Mouse (Mus musculus) testis, adult 2 months (tissue): Measurements from ENCODE around the gene Pde8b.

ENCODE experiments used
- CTCF ChIP-seq: fragments of 200-500 bp; IDR thresholded peaks from 2 replicates; pipeline ENCODE4 v1.5.1; 2012; ENCODE audit warnings: low read depth, mild to moderate bottlenecking, inconsistent platforms, low read length, moderate library complexity; ENCODE audit not compliant: control insufficient read depth, insufficient read depth, insufficient replicate concordance
- POLR2A ChIP-seq: fragments of 200-500 bp; IDR thresholded peaks from 2 replicates; pipeline ENCODE4 v1.6.1; 2012; ENCODE audit warnings: low read depth, mild to moderate bottlenecking, inconsistent platforms, low read length, moderate library complexity; ENCODE audit not compliant: control insufficient read depth

- TF ChIP-seq POLR2A (no peak), CTCF (no peak)
Observed at GRCm38 (mm10) chr13:95125546-95126215, 124.5 kb downstream of the Pde8b start.
